Mouse (Mus musculus): ENCODE measurements around the gene Arhgef3. TPM values are rescaled to one million over a fixed set of nuclear protein-coding genes. Genes with fewer than 3 reads are reported as not detected.

The Arhgef3 gene
- total RNA-seq (2021): 10 to 100 TPM in 1 of 2 experiments, 1 to 10 TPM in 1; 8.1 to 10.9 TPM
- long read RNA-seq, experiment 1, partial matches to known transcripts: 1 of 7 reads
- long read RNA-seq, experiment 1, other reads (novel, unspliced or antisense): 2 of 7 reads
- long read RNA-seq, experiment 2, partial matches to known transcripts: 4 of 14 reads
- long read RNA-seq, experiment 2, other reads (novel, unspliced or antisense): 3 of 14 reads

DNA sequence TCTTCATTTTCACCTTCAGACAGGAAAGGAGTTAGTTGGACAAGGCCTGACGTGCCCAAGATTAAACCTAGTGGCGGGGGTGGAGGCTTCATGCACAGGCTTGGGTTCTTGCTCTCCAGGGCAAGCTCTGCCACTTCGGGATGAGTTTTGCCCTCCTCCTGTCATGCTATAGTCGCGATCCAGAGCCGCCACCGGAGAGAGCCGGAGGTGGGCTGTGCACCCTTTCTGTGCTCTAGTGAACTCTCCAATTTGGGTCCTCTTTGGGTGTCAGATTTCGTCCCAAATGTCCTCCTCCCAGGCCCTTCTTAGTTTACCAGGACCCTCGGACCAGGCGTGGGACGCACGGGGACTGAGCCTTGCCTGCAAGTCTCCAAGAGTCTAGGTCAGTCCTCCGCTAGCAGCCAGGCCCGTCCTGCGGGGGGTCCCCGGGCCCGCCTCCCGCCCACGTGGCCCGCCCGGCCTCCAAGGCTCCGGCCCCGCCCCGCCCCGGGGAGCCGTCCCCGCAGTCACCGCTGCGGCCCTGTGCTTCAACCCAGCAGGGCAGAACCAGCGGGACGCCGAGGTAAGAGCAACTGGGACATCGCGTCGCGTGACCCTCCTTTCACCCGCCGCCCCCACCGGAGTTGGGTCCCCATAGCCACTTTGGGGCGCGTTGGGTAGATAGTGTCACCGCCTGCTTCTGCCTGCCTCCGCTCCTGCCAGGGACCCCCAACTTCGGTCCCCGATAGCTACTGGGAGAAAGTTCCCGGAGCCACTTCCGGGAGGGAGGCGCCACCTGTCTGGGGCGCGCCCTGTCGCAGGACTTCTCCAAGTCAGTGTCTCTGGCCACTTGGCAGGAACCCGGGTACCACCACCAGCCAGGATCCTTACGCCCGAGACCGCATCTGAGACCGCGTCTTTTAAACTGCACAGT lies at the start of gene Arhgef3:
Gene Arhgef3 (plus strand): TSS at position 538 of the 913 bp plus-strand sequence.
- peak; percentile 80 for DNase-seq

DNA sequence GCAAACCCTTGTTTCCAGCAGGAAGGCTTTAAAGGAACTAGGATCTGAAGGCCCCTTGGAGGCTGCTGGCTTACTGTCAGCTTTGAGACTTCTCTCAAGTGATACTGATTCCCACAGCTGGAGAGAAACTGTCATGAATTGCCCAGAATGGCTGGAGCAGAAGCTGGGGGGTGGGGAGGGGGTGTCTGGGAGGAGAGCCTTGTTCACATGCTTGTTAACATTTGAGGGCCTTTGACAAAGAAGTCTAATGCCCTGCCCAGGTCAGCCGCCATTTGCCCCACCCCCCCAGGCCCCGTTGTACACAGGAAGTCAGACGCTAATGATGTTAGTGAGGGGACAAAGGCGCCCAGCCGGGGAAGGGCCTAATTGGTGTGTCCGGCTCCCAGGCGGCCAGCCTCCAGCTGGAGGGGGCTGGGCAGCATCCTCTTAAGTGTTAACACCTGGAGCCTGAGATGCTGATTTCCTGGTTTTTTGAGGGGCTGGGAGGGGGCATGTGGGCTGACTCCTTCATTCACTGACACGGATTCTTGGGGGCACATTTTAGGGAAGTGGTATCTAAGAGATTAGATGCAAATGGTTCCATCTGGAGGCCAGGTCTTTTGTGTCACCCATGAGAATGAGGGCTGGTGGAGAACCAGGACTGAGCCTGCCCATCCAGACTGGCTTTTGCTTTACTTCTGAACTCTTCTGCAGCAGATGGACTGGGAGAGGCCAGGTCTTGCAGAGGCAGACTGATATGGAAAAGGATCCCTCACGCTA lies 48.3 kb upstream of the Arhgef3 start:
- peak; percentile 30 for DNase-seq

DNA sequence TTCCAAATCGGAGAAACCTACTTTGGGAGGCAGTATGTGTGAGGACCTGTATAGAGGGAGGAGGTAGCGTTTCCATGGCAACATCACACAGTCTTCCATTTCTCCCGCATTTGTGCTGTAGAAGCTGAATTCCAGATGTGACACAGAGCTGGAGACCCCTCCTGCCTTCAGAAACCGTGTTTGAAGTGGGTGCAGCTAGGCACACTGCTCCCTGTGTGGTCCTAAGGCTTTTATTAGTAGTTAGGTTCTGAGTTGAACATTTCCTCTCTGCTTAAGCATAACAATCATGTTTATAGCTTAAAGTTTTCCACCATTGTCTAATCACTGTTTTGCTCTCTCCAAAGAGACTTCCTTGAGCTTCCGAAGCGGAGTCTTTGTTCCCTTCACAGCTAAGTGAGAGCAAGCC lies 46.8 kb upstream of the Arhgef3 start:
- no peak for DNase-seq

DNA sequence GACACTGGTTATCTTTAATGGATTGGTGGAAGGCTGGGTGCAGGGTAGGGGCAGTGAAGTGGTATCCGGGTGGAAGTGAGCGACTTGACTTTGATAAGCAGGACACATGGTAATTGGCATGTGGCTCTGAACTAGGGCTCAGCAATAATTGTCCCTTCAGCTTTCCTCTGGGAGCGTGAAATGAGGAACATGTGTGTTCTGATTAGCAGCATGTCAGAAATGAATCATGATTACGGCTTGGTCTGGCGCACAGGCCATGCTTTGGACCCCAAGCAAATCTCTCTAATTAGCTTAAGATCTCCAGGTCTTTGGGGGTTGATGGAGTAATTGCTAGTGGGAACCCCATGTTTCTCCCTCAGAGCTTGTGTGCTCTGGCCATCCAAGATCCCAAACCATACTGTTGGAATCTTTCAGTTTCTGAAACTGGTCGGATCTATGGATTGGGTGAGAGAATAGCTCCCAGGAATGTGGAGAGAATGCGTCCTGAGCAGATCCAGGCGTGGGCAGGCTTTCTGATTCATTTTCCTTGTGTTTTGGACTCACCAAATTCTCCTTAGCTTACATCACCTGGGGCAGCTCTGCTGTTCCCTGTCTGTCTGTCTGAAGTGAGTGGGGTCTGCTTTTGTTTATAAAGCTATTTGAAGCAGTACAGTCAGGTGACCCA lies 45.1 kb upstream of the Arhgef3 start:
- DNase-seq: no peak

GRCm38 (mm10) chr14:27070128-27070527 lies 44.6 kb upstream of the Arhgef3 start:
- DNase-seq: no peak

- DNase-seq: no peak
Observed at GRCm38 (mm10) chr14:27070758-27071157, 43.9 kb upstream of the Arhgef3 start.

GRCm38 (mm10) chr14:27071985-27072384 lies 42.7 kb upstream of the Arhgef3 start:
- DNase-seq: no peak

DNA sequence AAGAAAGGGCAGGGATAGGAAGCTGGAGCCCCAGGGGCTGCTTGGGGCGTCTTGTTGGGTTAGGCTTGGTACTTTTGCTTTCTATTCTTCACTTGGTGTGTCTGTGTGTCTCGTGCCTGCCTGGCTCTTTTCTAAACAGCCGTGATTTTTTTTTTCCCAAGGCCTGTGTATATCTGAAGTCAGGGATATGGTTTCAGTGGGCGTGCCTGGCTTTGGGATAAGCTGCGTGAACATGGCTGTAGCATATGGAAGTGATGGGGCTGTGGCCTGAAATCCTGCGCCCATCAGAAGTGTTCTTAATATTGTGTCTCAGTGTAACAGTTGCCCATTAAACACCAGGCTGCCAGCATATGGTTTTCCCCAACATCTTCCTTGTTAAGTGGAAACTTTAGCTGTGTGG lies 39.6 kb upstream of the Arhgef3 start:
- DNase-seq: no peak

- DNase-seq: no peak
Observed at GRCm38 (mm10) chr14:27075909-27076521, 38.7 kb upstream of the Arhgef3 start.

DNA sequence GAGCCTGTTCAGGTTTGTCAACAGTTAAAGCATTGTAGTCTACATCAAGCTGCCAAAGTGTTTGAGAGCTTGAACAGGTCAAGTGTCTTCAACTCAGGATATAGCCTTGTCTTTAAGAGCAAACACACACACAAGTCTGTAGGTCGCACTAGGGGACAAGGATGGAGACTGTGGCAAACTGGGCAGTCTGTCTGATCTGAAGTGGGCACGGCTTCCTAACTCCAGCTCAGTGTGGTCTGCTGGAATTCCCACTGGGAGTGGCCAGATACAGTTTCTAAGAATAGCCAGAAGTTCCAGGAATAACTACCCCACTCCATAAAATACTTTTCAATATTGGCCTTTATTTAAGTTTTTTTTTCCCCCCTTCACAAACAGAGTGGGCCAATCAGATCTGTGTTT lies 38.2 kb upstream of the Arhgef3 start:
- DNase-seq: no peak

DNA sequence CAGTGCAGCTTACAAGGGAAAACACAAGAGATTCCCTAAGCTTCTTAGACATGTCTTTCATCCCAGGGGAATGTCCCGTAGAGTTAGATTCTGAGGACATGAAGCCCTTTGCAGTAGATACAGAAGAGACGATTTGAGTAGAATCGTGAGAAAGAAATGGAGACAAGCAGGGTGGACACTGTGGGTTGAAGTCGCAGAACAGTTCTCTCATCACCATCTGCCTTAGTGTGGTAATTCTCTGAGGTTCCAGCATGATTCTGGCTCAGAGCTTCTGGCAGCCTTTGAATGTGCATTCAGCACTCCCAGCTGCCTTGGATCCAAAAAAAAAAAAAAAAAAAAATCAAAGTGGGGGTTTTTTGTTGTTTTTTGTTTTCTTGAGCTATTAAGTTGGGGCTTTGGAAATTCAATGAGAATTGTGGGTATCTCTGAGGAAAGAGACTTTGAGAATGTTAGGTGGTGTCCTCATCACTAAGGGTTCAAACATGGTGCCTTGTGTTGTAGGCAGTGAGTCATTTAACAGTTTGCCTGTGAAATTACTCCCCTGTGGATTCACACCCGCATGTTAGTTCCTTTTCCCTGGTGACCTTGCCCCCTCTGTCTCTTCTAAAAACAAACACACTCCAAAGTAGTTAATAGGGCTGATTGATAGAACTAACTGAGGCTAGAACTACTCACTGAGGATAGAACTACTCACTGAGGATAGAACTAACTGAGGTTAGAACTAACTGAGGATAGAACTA lies 33.0 kb upstream of the Arhgef3 start:
- DNase-seq: no peak

GRCm38 (mm10) chr14:27085471-27085870 lies 29.2 kb upstream of the Arhgef3 start:
- DNase-seq: no peak

- no peak for DNase-seq
Observed at GRCm38 (mm10) chr14:27085999-27086398, 28.7 kb upstream of the Arhgef3 start.

GRCm38 (mm10) chr14:27094247-27094646 lies 20.5 kb upstream of the Arhgef3 start:
- DNase-seq: no peak

DNA sequence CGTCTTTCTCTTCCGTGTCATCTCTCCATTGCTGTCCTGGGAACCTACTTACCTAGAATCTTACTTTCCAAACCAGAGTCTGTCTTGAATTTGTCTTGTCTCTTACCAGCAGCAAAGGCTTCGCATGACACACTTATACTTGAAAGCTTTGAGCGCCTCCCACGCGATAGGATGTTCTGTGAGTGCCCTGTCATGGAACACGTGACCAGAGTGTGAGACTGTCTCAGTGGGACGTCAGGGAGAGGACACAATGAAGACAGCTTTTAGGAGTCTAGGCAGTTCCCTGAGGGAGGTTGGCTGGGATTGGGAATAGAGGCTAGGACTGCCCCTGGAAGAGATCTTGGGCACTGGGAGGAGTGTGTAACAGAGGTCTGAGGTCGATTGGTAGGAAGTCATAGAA lies 18.6 kb upstream of the Arhgef3 start:
- no peak for DNase-seq

DNA sequence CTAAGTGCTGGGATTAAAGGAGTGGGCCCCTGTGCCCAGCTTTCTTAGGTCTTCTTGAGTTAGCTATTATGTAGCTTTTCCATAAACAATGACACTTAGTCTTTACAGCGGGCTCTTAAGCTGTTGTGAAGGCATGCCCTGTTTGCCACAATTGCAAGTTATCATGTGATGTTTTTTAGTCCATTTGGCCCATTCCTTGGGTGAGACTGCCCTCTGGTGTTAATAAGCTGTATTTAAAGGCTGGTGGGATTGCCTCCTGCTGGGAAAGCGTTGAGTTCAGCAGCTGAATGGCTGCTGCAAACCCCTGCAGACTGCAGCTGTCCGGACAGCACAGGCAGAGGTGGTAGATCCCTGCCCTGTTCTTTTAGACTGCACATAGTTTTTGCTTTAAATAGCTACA lies 17.9 kb upstream of the Arhgef3 start:
- DNase-seq: peak; percentile 56

DNA sequence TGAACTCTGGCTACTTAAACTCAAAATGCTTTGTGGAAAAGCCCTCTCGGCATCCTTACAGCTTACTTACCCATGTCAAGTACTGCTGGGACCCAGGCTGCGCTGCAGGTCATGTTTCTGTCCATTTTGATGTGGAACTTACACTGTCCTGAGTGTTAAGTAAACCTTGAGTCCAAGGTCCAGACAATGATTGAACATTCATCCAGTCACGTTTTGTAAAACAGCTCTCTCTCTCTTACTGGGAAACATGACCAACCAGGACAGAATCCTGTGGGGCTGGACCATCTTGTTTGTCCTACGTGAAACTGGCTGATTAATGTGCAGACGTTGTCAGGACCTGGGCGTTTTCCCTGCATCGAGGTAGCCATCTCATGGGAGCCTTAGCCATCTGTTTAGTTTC lies 13.0 kb upstream of the Arhgef3 start:
- DNase-seq: no peak

GRCm38 (mm10) chr14:27102720-27103119 lies 12.0 kb upstream of the Arhgef3 start:
- DNase-seq: no peak

DNA sequence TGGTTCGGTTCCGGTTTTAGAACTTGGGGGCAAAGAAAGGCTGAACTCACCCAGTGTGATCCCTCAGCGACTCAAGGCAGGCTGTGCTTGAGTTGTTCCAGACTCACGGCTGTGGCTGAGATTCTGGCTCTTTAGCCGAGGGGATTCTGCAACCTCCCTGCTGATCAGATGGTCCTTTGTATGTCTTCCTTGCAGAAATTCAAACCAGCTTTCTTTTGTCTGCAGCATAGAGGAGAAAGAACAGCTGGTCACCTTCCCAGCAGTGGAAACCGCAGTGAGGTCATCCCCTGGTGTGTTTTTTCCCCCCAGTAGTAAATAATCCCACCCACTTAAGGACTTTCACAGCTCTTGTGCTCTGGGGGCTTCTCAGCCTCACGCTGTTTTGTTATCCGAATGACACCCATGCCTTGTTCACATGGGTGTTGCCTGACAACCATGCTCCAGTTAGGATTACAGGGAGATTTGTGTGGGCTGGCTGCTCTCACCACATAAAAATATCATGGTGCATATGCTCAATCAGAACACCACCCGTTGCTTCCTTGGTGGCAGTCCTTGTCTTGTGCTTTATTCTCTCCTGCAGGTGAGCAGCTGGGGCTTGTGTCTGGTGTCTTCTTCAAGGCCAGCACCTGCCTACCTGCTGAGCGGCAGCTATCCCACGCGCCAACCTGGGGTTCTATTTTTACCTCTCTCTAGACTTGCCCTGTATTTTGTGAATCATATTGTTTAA lies 8.8 kb upstream of the Arhgef3 start:
- no peak for DNase-seq

DNA sequence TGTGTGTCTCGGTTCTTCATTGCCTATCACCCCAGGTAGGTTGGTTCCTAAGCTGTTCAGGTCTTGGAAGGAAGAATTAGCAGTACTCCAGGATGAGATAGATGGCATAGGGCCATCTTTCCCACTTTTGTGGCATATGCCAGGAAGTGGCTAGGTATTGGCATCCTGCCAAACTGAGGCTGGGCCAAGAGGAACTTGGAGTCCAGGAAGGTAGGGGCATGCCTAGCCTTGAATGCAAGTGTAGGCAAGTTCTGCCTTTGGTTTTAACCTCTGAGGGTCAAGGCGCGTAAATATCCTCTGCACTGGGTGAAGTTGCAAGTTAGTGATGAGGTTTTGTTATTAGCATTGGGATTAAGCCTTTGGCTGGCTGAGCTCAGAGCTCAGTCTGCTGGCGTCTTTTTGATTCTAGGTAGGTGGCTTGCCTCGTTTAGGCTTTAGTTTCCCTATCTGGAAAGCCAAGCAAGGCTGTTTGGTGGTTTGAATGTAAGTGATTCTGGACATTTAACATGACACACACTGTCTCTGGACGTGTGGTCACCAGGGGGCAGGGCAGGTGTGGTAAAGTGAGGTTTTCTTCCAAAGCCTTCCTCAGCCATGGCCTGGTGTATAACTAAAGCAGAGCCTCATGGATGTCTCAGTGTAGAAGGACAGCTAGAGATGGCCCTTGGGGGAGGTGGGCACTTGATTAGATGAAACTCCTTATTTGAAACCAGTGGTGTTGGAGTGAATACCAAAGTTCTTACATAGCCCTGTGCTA lies 5.8 kb upstream of the Arhgef3 start:
- DNase-seq: no peak

Data from gastrocnemius, postnatal 25 days (tissue).